Mouse (Mus musculus): ENCODE data around the gene Rab1b. TPM values are rescaled to one million over a fixed set of nuclear protein-coding genes. Genes with fewer than 3 reads are reported as not detected.

Gene Rab1b
- polyA plus RNA-seq, 1 experiment from 2014 or later = 225 TPM

- DNase-seq (ENCODE audit: low spot score) (no peak), ATAC-seq (ENCODE audit: low read depth) (no peak)
- Histone ChIP-seq H3K27ac (replicated peaks; ENCODE audit: low read depth, low read length) (no peak overlapping the region), H3K4me2 (ENCODE audit: low read depth, low read length) (no peak overlapping the region), H3K9me3 (ENCODE audit: control insufficient read depth, low read length) (no peaks in the 10 kb centered on the region), H3K9ac (ENCODE audit: low read depth, low read length) (no peak overlapping the region), H3K4me3 (ENCODE audit: low read depth, low read length) (no peak overlapping the region), H3K4me1 (ENCODE audit: control insufficient read depth, insufficient read depth, low read length) (peaks cover 42% of the 10 kb centered on the region), H3K27me3 (replicated peaks; ENCODE audit: control insufficient read depth, insufficient read depth, low read length) (no peaks in the 10 kb centered on the region), H3K36me3 (ENCODE audit: control insufficient read depth, insufficient read depth, low read length) (no peaks in the 10 kb centered on the region)
- WGBS = 85% methylated on average over 5 of the region's 5 CpGs
These were observed 44.8 kb downstream of the Rab1b start for GRCm38 (mm10) chr19:5062041-5062440.

DNA sequence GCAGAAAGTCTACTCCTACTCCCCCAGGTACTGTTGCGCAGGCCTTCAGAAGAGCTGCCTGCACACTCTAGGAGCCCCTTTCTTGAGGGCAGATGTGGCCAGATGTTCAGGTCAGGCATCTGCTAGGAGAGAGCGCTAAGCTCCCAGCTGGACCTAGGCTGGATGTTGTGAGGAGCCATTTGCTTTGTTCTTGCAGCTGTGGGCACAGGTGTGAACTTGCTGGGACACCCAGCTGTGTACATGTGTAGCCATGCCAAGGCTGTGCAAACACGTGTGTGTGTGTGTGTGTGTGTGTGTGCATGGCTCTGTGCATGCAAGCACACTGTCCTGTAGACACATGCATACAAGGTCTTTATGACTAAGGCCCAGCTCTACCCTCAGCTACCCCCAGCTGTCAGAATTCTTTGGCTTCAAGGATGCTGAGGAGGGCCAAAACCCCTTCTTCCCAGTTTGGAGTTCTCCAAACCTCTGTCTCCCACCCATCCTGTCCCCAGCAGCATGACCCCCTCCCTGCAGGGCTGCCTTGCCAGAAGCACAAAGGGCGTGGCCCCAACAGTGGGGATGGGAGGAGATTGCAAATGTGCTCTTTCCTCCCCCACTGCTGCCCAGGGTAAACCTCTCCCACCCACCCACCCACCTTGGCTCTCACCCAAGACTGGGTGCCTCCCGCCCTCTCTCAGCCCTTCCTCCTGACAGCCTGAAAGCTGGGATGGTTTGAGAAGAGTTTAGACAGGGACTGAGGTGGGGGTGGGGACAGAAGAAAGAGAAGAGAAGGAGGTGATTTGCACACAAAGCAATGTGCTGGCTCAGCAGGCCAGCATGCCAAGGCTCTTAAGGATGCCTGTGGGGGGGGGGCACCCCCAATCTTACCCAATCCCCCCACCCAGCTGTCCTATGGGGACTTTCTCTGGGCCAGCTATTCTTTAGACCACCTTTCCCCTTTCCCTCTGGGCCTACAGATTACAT lies 46.2 kb downstream of the Rab1b start:
- DNase-seq (ENCODE audit: low spot score) = peak; percentile 73
- peak; percentile 19 for ATAC-seq (ENCODE audit: low read depth)
- Histone ChIP-seq H3K27ac (replicated peaks; ENCODE audit: low read depth, low read length) (peak overlapping the region; percentile 52), H3K4me1 (ENCODE audit: control insufficient read depth, insufficient read depth, low read length) (peaks cover 38% of the 10 kb centered on the region), H3K9me3 (ENCODE audit: control insufficient read depth, low read length) (no peaks in the 10 kb centered on the region), H3K4me3 (ENCODE audit: low read depth, low read length) (no peak overlapping the region), H3K4me2 (ENCODE audit: low read depth, low read length) (no peak overlapping the region), H3K9ac (ENCODE audit: low read depth, low read length) (no peak overlapping the region), H3K36me3 (ENCODE audit: control insufficient read depth, insufficient read depth, low read length) (no peaks in the 10 kb centered on the region), H3K27me3 (replicated peaks; ENCODE audit: control insufficient read depth, insufficient read depth, low read length) (no peaks in the 10 kb centered on the region)
- 31% methylated on average over 5 of the region's 5 CpGs for WGBS

- no peaks in the 10 kb centered on the region for H3K36me3 ChIP-seq (ENCODE audit: control insufficient read depth, insufficient read depth, low read length)
- H3K9ac ChIP-seq (ENCODE audit: low read depth, low read length) = no peak overlapping the region
- H3K9me3 ChIP-seq (ENCODE audit: control insufficient read depth, low read length) = no peaks in the 10 kb centered on the region
- H3K4me3 ChIP-seq (ENCODE audit: low read depth, low read length) = no peak overlapping the region
- ATAC-seq (ENCODE audit: low read depth) = peak; percentile 19; the same call in 1 of the 2 replicates
- H3K27ac ChIP-seq (replicated peaks; ENCODE audit: low read depth, low read length) = peak overlapping the region; percentile 54
- peak overlapping the region; percentile 7; the same call in 1 of the 2 replicates for H3K4me2 ChIP-seq (ENCODE audit: low read depth, low read length)
- H3K27me3 ChIP-seq (replicated peaks; ENCODE audit: control insufficient read depth, insufficient read depth, low read length) = 0 out of 2 replicates have a peak, but pooled peaks cover under 1% of the 10 kb centered on the region
- peaks cover 32% of the 10 kb centered on the region for H3K4me1 ChIP-seq (ENCODE audit: control insufficient read depth, insufficient read depth, low read length)
- DNase-seq (ENCODE audit: low spot score) = no peak
- 24% methylated on average over 9 of the region's 10 CpGs for WGBS
These were observed 47.8 kb downstream of the Rab1b start for GRCm38 (mm10) chr19:5058801-5059771.

- 0 out of 2 replicates have a peak overlapping the region, but pooled peaks have one; percentile 54 for H3K27ac ChIP-seq (replicated peaks; ENCODE audit: low read depth, low read length)
- no peak overlapping the region for H3K4me2 ChIP-seq (ENCODE audit: low read depth, low read length)
- peaks cover 32% of the 10 kb centered on the region for H3K4me1 ChIP-seq (ENCODE audit: control insufficient read depth, insufficient read depth, low read length)
- H3K27me3 ChIP-seq (replicated peaks; ENCODE audit: control insufficient read depth, insufficient read depth, low read length) = peaks cover 9% of the 10 kb centered on the region; the same call in 1 of the 2 replicates
- no peaks in the 10 kb centered on the region for H3K36me3 ChIP-seq (ENCODE audit: control insufficient read depth, insufficient read depth, low read length)
- DNase-seq (ENCODE audit: low spot score) = no peak
- no peak overlapping the region for H3K4me3 ChIP-seq (ENCODE audit: low read depth, low read length)
- no peak for ATAC-seq (ENCODE audit: low read depth)
- no peaks in the 10 kb centered on the region for H3K9me3 ChIP-seq (ENCODE audit: control insufficient read depth, low read length)
- H3K9ac ChIP-seq (ENCODE audit: low read depth, low read length) = no peak overlapping the region
- 30% methylated on average over 16 of the region's 16 CpGs for WGBS
These were observed 48.7 kb downstream of the Rab1b start for GRCm38 (mm10) chr19:5057876-5058775.

GRCm38 (mm10) chr19:5056251-5056650 lies 50.6 kb downstream of the Rab1b start:
- Histone ChIP-seq H3K36me3 (ENCODE audit: control insufficient read depth, insufficient read depth, low read length) (no peaks in the 10 kb centered on the region), H3K27ac (replicated peaks; ENCODE audit: low read depth, low read length) (no peak overlapping the region), H3K4me2 (ENCODE audit: low read depth, low read length) (no peak overlapping the region), H3K27me3 (replicated peaks; ENCODE audit: control insufficient read depth, insufficient read depth, low read length) (peaks cover 27% of the 10 kb centered on the region), H3K9ac (ENCODE audit: low read depth, low read length) (no peak overlapping the region), H3K9me3 (ENCODE audit: control insufficient read depth, low read length) (no peaks in the 10 kb centered on the region), H3K4me1 (ENCODE audit: control insufficient read depth, insufficient read depth, low read length) (peaks cover 31% of the 10 kb centered on the region), H3K4me3 (ENCODE audit: low read depth, low read length) (no peak overlapping the region)
- 12% methylated on average over 6 of the region's 6 CpGs for WGBS
- ATAC-seq (ENCODE audit: low read depth) = peak; percentile 50
- peak; percentile 73 for DNase-seq (ENCODE audit: low spot score)

- H3K4me1 ChIP-seq (ENCODE audit: control insufficient read depth, insufficient read depth, low read length) = peaks cover 19% of the 10 kb centered on the region
- no peak overlapping the region for H3K9ac ChIP-seq (ENCODE audit: low read depth, low read length)
- peaks cover 33% of the 10 kb centered on the region for H3K27me3 ChIP-seq (replicated peaks; ENCODE audit: control insufficient read depth, insufficient read depth, low read length)
- H3K4me3 ChIP-seq (ENCODE audit: low read depth, low read length) = no peak overlapping the region
- DNase-seq (ENCODE audit: low spot score) (no peak), ATAC-seq (ENCODE audit: low read depth) (no peak)
- 24% methylated on average over 9 of the region's 9 CpGs for WGBS
- H3K9me3 ChIP-seq (ENCODE audit: control insufficient read depth, low read length) = no peaks in the 10 kb centered on the region
- no peak overlapping the region for H3K4me2 ChIP-seq (ENCODE audit: low read depth, low read length)
- H3K27ac ChIP-seq (replicated peaks; ENCODE audit: low read depth, low read length) = no peak overlapping the region
- 0 out of 2 replicates have a peak, but pooled peaks cover under 1% of the 10 kb centered on the region for H3K36me3 ChIP-seq (ENCODE audit: control insufficient read depth, insufficient read depth, low read length)
These were observed 53.0 kb downstream of the Rab1b start for GRCm38 (mm10) chr19:5053909-5054308.

DNA sequence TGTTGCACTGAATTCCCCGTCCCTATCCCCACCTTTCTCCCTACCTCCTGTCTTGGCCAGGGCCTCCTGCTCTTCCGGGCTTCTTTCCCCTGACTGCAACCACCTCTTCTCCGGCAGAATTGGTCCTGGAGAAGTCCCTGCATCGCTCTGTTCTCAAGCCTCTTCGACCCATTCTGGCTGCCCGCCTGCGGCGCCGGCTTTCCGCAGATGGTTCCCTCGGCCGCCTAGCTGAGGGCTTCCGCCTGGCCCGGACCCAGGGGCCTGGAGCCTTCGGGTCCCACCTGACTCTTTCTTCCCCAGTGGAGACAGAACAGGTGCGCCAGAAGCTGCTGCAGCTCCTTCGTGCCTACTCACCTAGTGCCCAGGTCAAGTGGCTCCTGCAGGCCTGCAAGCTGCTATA lies 54.0 kb downstream of the Rab1b start:
- Histone ChIP-seq H3K27me3 (replicated peaks; ENCODE audit: control insufficient read depth, insufficient read depth, low read length) (peaks cover 33% of the 10 kb centered on the region), H3K27ac (replicated peaks; ENCODE audit: low read depth, low read length) (no peak overlapping the region), H3K4me3 (ENCODE audit: low read depth, low read length) (no peak overlapping the region), H3K9ac (ENCODE audit: low read depth, low read length) (no peak overlapping the region), H3K4me2 (ENCODE audit: low read depth, low read length) (no peak overlapping the region), H3K36me3 (ENCODE audit: control insufficient read depth, insufficient read depth, low read length) (peaks cover 11% of the 10 kb centered on the region), H3K4me1 (ENCODE audit: control insufficient read depth, insufficient read depth, low read length) (peaks cover 13% of the 10 kb centered on the region), H3K9me3 (ENCODE audit: control insufficient read depth, low read length) (no peaks in the 10 kb centered on the region)
- WGBS = 71% methylated on average over 17 of the region's 17 CpGs
- ATAC-seq (ENCODE audit: low read depth) = no peak
- no peak for DNase-seq (ENCODE audit: low spot score)
